Mouse (Mus musculus): ENCODE measurements at regions not wholly inside any gene's neighbourhood (a gene's known extent, or its start where the extent isn't known, plus 50 kb on each side); places are given as distances from the start of the nearest gene placed in this dataset.

DNA sequence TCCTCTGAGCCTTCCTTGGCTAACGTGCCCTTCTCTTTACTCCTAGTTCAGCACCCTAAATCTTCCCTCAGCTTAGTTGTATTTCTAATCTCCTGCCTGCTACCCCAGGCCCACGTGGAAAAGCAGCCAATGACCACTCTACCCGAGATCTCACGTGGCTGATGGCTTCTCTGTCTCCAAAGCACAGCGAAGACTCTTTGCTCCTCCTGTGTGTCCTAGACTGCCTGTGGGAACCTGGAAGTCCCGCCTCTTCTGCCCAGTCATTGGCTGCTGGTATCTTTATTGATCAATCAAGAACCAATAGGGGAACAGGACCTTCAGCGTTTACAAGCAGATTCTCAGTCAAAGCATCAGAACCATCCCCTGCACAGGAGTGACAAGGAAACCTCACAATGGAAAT is 54.8 kb downstream of the Gm19935 start:
- no peak for DNase-seq

DNA sequence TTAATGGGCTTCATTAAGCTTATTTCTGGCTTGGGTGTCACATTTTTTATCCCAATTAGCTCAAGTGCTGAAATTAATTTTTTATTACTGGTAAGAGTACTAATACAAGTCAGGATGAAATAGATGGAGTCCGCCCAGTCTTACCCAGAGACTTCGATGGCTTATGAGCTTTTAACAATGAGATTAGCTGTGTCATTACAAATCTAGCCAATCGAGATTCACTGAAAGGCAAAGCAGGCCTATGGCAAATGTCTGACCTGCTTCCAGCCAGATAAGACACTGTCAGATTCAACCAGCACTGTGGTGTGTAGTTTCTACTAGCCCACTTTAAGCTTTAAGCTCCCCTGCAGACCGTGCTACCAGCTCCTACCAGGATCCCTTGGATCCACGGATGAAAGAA is 55.2 kb downstream of the Gm19935 start:
- no peak for DNase-seq

DNA sequence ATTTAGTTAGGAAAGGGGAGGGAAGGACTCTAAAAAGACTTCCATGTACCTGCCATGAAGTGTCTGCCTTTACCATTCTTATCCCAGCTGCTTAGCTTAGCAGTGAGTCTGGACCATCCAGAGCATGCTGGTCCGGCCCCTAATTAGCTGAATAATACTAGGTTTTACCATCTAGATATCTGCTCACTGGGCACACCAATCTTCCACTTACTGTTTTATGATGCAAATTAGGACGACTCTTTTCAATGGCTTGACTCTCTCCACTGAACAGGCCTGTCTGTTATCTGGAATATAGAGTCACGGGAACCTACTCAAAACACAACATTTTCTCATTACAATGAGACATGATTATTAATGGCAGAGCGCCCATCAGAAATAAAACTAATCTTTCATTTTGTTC is 55.7 kb downstream of the Gm19935 start:
- DNase-seq: no peak

DNA sequence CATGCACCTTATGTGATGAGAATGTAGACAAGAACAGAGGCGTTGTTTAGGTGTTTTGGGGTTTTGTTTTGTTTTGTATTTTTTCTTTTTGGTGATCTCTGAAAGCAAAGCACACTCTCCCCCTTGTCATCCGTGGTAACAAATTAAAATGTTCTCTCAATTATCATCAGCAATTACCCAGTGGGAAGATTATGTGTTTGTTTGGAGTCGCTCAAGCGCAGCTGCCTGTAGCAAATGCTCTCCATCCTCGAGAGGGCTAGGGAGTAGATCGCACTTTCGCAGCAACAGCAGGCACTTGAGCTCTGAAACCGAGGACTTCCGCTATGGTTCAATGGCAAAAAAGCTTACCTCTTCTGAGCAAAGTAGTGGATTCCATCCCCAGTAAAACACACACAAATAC is 57.7 kb downstream of the Gm19935 start:
- no peak for DNase-seq

DNA sequence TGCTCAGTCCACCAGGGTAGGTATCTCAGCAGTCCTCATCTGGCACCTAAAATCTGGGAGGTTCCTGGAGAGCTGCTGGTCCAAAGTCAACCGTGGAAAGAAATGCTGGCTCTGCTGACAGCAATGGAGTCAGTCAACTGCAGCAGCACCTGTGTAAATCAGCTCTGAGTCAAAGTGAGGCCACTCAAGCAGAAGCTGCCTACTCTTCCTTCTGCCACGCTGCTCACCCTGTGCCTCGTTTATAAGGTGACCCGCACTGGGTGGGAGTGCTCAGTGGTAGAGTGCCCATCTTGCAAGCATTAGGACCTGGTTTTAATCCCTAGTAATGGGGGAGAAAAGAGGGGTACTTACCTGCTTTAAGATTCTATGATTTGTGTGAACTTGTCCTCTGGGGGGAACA is 62.2 kb downstream of the Gm19935 start:
- no peak for DNase-seq

DNA sequence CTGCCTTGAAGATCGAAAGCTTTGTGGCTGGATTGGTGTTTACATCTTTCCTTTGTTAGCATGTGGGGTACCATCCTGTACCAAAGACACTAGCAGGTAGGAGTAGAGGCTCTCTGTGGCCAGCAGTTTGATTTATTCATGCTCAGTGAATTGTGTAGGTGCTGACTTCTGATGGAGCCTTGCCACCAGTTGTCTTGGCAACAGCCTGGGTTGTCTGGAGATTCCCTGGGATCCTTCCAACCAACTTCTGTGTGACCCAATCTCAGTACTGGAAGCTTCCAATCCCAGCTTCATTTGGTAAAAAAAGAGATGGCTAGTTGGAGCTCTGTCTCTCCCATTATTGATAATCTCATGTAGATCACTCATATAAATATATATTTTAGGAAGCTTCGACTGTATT is 73.6 kb downstream of the Gm19935 start:
- DNase-seq: no peak

DNA sequence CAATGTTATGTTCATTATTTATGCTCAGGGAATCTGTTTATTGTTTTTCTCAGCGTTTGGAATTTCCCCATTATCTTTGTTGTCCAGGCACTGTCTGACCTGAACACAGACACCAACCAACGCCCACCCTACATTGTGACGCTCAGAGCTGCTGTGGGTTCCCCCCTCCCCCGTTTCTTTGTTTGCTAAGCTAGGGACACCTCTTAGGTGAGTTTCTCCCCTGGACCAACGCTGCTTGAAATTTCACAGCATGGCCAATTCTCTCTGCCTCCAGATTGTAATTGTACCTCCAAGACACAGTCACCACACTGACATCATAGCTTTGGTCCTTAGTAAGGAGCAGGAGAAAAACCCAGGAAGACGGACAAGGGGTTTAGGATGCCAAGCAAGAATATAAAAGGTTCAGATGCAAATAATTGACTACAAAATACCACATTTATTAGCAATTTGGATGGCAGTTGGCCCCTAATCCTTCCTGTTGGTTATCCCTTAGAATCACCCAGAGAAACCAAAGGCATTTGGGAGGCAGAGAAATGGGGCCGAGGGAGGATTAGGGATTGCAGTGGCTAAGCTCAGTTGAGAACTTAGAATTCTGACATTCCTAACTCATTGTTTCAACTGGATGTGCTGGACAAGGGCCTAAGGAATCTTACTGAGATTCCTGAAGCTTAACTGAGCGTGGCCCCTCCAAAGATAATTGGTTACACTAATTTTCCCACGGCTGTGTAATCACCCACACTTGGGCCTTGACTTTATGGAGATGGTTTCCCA is 76.0 kb downstream of the Gm19935 start:
- DNase-seq: no peak

DNA sequence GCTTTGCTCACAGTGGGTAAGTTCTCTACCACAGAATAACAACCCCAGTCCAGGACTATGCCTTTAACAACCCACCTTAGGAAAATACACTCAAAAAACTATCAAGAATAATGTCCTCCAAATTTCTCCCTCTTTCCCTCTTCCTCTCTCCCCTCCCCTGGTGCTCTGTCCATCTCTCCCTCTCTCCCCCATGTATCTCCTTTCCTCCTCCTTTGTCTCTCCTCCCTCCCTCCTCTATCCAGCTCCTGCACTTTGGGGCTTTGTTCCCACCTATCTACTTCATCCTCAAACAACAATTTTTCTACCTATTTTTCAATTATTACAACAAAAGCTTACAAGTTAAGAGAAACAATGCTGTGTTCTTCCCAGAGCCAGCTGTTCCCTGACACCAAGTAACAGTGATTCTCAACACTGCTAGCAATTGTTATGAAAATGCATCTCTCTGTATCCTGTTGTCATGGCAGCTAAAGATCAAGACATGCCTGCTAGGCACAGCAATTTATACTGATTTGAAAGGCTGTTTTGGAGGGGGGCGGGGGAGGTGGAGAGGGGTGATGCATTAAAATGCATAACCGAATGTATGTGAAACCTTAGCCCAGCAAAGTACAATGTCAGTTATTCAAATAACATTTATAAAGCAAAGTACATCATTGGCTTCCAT is 76.8 kb downstream of the Gm19935 start:
- DNase-seq: no peak

DNA sequence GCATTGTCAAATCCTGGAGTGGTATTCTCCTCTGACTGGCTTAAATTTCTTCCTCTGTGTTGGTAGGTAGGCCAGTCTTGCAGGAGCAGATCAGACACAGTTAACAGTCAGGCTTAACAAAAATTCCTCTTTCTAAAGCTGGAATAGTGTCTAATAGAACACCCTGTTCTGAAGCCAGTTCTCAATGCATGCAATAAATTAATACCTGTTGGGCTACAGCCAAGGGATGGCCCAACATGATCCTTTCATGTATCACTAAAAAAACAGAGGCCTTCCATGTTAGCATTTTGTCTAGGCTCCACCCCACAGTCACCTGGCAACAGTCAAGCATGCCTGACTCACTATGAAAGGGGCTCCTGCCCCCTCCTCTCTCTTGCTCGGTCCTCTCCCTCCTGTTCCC is 89.2 kb downstream of the Gm19935 start:
- DNase-seq: no peak

DNA sequence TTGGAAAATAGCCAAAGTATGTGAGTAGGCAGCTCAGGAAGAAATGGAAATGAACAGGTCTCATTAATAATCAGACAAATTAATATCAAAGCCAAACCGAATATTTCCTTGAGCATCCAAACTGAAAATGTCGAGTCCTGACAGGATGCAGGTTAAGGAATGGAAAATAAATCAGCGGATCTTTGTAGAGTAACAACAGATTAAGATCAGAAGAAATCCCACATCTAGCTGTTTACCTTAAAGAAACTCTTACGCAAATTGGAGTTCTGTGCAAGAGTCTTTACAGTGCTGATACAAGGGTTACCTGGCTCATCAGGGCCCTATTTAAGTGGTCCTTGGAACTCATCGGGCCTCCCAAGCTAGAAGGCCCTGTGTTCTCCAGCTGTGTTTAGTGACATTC is 92.0 kb downstream of the Gm19935 start:
- DNase-seq: no peak

DNA sequence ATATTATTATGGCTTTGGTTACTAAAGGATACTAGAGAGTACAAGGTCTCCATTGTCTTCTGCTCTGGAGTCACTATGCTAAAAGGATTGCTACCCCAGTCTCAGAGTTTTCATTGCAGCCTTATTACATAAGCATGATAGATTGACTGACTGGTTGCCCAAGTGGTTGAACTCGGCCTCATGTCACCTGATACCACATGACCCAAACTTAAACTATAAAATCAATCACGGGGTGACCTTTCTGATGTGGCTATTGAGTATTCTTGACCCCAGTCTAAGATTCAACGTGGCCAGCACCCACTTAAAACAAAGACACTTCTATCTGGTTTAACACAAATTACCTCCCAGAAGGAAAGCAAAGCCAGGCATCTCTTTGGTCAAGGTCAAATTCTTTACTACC is 100.8 kb downstream of the Gm19935 start:
- no peak for DNase-seq

DNA sequence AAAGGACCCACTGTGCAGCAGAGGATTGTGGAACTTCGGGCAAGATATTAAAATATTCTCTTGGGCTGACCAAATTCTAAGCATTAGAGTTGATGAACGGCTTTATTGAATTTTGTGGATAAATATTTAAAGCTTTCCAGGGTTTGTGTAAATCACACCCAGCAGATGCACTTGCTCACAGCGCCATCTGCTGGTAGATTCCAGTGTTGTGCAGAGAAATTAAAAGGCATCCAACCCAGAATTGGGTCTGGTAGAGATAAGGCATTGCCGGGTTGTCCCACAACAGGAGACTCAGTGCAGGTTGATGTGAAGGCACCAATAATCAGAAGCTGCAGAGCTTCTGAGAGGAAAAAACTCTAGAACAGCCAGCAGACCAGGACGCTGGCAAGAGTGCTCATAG is 108.7 kb downstream of the Gm19935 start:
- peak; percentile 45 for DNase-seq

DNA sequence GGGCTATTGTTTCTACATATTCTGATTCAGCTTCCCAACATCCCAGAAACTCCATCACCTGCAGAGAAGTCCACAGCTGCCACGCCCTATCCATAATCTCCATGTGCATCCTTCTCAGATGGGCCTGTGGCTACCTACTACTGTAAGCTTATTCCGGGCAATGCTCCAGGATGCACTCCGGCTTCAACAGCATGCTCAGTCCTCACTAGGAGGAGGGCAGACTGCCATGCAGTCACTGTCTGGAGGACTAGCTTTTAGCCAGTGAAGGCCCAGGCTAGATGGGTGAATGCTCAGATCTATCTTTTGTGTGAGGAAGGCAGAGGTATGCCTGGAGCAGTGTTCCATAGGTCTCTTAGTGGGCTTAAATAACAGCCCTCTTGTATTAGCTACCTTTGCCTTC is 124.7 kb downstream of the Gm19935 start:
- DNase-seq: no peak

DNA sequence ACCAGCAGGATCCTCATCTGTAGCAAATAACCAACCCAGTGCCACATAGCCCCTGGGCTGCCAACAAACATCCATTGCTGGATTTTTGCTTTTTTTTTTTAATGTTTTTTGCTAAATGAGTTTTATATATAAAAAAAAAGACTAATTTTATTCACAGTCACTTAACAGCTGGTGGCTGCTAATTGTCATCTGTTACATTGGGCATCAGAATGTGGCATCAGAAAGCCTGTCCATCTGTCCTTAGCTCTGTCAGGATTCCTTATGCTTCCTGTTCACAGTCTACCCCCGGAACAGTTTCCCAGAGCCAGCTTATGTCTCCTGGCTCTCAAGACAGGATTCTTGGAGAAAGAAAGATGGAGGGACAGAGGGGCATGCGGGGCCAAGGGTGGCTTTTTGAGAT is 132.1 kb downstream of the Gm19935 start:
- DNase-seq: no peak

DNA sequence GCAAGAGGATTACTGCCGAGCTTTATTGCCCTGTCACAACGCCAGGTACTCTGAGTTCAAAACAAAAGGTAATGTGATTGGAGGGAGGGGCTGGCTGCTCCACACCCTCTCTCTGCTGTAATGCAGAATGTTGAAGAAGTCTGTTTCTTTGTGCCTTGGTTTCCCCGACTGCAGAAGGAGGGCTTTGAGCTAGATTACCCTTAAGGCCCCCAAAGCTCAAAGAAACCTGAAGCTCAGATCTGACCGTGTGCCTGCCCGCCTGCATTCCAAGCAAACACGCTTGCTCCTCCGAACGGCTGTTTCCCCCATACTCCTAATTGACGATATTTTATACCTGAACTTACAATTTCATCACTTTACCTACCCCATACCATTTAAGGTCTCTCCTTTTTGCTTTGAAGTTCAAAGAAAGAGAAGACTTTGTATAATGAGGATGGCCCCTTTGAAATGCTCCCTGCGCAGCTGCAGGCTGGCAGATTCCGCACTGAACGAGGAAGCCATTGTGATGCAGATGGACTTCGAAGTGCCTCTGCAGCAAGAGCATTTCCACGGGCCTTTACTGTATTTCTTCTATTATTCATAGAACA is 146.6 kb downstream of the Gm19935 start:
- DNase-seq: no peak

DNA sequence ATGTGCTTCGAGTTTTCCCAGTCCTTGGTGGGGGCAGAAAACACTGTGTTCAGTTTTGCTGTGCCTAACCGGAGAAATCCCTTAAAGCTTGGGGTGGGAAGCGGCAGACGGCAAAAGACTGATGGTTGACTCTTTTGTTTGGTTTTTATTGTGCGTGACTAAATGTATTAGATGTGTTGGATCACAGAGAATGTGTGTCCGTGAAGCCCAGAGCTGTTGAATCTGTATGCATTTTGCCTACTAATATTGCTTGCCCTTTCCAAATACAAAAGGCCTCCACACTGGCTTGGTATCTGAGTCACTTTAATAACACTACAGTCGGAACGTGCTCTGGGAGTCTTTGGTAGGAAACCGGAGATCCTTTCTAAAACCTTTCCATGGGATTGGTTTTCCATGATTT is 147.8 kb downstream of the Gm19935 start:
- DNase-seq: no peak

DNA sequence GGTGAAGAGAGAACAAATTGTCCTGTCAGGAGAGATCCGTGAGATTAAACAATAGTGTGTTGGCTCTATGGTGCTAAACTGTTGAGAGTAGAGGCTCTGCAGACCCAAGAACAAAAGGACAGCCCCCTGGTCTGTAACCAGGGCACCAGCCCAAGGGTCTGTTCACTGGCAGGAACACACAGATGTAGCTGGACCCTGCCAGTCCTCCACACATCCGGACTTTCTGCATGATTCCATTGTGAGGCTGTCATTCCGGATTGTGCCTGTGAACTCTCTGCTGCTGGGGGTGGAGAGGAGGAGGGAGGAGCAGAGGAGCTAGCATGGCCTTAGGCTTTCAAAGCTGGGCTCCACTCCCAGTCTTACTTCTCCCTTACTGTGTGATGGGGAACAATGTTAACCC is 158.1 kb downstream of the Gm19935 start:
- no peak for DNase-seq

DNA sequence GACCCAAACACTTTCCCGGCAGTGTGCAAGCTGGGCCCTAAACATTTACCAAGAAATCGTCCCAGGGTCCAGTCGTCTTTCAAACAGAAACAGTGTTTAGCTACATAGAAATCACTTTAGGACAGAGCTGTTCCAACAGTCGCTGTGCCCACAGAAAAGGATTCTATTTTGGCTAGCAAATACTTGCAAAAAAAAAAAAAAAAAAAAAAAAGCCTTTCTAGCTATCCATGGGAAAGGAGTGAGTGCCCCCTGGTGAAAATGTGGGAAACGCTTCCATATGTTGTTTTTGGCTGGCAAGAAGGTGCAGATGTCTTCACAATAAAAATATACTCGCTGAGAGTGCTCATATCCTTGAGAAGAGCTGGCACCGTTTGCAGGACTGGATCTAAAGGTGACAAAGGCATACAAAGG is 159.5 kb downstream of the Gm19935 start:
- peak; percentile 13 for DNase-seq

DNA sequence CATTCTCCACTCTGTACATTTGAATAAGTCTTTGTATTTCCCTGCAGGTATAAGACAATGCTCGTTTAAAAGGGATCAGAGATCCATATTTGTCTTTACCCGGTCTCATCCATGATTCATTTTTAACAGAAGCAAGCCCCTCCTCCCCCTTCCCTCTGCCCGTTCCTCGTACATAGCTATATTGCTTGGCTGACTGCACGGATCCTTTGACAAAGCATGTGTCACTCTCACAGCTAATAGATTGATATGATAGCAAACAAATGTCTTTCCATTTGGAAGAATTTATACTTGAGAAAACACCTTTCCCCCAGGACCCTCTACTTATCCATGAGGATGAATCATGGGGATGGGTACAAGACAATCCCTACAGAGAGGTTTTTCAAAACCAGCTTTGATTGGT is 160.1 kb downstream of the Gm19935 start:
- DNase-seq: no peak

DNA sequence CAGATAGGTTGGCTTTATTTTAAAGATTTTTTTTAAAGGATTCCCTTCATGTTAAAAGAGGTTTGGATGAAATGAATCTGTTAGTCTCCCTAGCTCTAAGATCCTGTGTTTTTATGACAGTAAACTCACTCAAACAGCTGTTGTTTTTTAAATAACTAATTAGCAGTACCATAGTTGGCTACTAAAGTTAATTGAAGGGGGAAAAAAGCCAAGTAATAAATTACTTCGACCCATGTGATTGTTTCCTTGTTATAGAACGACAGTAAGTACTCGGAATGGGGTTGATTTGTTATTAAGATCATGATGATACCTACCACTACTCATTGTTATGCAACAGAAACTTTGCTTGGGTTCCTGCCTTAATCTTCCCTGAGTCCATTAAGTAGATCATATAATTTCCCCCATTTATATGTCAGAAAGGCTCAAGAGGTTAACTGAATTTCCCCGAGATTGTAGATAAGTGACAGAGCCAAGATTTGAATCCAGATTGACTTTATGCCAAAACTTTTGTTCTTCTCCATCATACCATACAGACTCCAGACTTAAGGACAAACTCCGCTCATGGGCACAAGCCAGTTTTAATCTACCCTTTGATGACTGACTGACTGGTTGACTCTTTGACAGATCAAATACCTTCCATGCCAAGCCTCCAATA is 160.6 kb downstream of the Gm19935 start:
- no peak for DNase-seq

DNA sequence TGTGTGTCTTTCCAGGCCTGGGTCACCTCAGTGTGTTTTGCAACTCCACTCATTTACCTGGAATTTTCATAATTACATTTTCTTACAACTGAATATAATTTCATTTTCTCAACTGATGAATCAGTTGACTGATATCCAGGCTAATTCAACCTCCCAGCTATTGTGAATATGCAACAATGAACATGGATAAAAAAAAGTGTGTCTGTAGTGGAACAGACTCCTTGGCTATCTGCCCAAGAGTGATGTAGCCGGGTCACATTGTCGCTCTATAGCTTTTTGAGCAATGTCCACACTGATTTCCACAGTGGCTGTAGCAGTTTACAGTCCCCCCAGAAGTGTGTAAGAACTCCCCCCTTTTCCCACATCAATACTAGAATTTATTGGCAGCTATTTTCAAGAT is 162.4 kb downstream of the Gm19935 start:
- DNase-seq: no peak

DNA sequence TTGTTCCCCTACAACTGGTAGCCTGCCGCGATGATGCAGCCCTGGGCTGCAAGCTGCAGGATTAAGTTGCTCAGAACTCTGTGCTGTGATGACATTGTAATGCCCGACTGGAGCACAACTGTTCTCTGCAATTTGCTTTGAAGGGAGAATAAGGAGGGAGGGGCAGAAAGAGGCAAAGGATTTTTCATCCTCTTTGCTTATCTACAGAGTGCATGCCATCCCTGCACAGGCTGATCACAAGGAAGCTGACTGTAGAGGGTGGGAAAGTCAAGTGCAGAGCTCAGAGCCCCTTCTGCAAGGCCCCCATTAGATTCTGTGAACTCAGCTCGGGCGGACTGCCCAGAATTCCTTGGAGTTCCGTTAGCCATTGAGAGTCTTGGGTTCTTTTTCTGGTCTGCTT is 174.8 kb downstream of the Gm19935 start:
- DNase-seq: no peak

DNA sequence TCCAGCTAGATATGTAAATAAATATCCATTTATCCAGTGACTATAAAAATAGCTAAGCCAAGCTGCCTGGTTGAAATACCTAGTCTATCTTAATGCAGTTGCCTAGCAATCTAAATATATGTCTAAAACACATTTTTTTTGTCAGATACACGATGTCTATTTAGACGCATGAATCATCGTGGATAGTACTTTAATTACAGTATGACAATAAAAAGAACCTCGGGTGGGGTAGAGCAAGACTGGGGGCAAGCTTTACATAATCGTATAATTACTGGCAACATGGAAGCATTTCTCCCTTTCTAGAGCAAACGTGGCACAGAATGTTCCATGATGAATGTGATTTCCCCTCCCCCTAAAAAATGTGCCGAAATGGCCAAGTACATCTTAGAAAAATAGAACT is 180.4 kb downstream of the Gm19935 start:
- DNase-seq: no peak

Data from kidney, adult 9 months (tissue).